Mouse (Mus musculus) heart, embryonic 11.5 days (tissue): ENCODE measurements at regions not wholly inside any gene's neighbourhood (a gene's known extent, or its start where the extent isn't known, plus 50 kb on each side); places are given as distances from the start of the nearest gene placed in this dataset.
A peak's percentile ranks its signal among the peaks of the same experiment; 100 is the strongest.

Experiments
- ATAC-seq: fragments of 200-750 bp; cut with Nextera tagmentation; replicated peaks from 2 replicates; pipeline ENCODE4 v1.8.0; 2017; ENCODE audit warnings: moderate library complexity; ENCODE audit not compliant: insufficient number of reproducible peaks, low FRiP score, low TSS enrichment
- H3K27ac ChIP-seq: fragments of 300-500 bp; sonication (generic); 2 replicates; pipeline ENCODE4 v1.5.1; 2014; ENCODE audit warnings: mild to moderate bottlenecking, low read depth, low read length
- H3K27me3 ChIP-seq: fragments of 300-500 bp; sonication (generic); 2 replicates; pipeline ENCODE4 v1.6.1; 2014; ENCODE audit warnings: mild to moderate bottlenecking, low read length, mixed read lengths; ENCODE audit not compliant: control insufficient read depth, insufficient read depth
- H3K36me3 ChIP-seq: fragments of 300-500 bp; sonication (generic); 2 replicates; pipeline ENCODE4 v1.6.1; 2014; ENCODE audit warnings: mild to moderate bottlenecking, low read length, moderate library complexity, mixed read lengths; ENCODE audit not compliant: control insufficient read depth, insufficient read depth
- H3K4me1 ChIP-seq: fragments of 300-500 bp; sonication (generic); 2 replicates; pipeline ENCODE4 v1.6.1; 2014; ENCODE audit warnings: low read length; ENCODE audit not compliant: control insufficient read depth, insufficient read depth
- H3K4me2 ChIP-seq: fragments of 300-500 bp; sonication (generic); 2 replicates; pipeline ENCODE4 v1.6.1; 2014; ENCODE audit warnings: mild to moderate bottlenecking, moderate library complexity
- H3K4me3 ChIP-seq: fragments of 300-500 bp; sonication (generic); 2 replicates; pipeline ENCODE4 v1.5.1; 2014; ENCODE audit warnings: low read depth, low read length
- H3K9ac ChIP-seq: fragments of 300-500 bp; sonication (generic); 2 replicates; pipeline ENCODE4 v1.6.1; 2014; ENCODE audit warnings: mild to moderate bottlenecking, low read depth, low read length, moderate library complexity
- H3K9me3 ChIP-seq: fragments of 300-500 bp; sonication (generic); replicated peaks from 2 replicates; pipeline ENCODE4 v1.6.1; 2016; ENCODE audit warnings: low read length; ENCODE audit not compliant: control insufficient read depth
- WGBS: fragments of 180-500 bp; shearing (Covaris S2); extraction: QIAGEN DNeasy Blood & Tissue Kit; methylation state at CpG from one replicate; pipeline ENCODE4 v1.1.7; 2014; ENCODE audit not compliant: insufficient replicate concordance; 5-methylcytosine and 5-hydroxymethylcytosine counted together

GRCm38 (mm10) chr19:56162156-56162555 is 124.8 kb upstream of the Habp2 start:
- no peak overlapping the region for H3K9ac ChIP-seq
- H3K27me3 ChIP-seq, result 0 out of 2 replicates have a peak, but pooled peaks cover 2% of the 10 kb centered on the region
- H3K4me2 ChIP-seq, result no peak overlapping the region
- no peaks in the 10 kb centered on the region for H3K4me1 ChIP-seq
- H3K27ac ChIP-seq, result no peak overlapping the region
- no peak for ATAC-seq
- no peak overlapping the region for H3K4me3 ChIP-seq
- 80% methylated on average over 3 of the region's 3 CpGs for WGBS
- H3K36me3 ChIP-seq, result no peaks in the 10 kb centered on the region
- no peaks in the 10 kb centered on the region for H3K9me3 ChIP-seq

GRCm38 (mm10) chr19:56169133-56169997 is 117.6 kb upstream of the Habp2 start:
- Histone ChIP-seq H3K27me3 (no peaks in the 10 kb centered on the region), H3K4me3 (no peak overlapping the region), H3K9me3 (peaks cover 4% of the 10 kb centered on the region; the same call in 1 of the 2 replicates), H3K4me2 (no peak overlapping the region), H3K27ac (no peak overlapping the region), H3K9ac (no peak overlapping the region), H3K4me1 (peaks cover 8% of the 10 kb centered on the region), H3K36me3 (no peaks in the 10 kb centered on the region)
- WGBS, result 66% methylated on average over 5 of the region's 5 CpGs
- ATAC-seq, result no peak

- ATAC-seq, result no peak
- H3K4me3 ChIP-seq, result no peak overlapping the region
- 69% methylated on average over 4 of the region's 4 CpGs for WGBS
- no peaks in the 10 kb centered on the region for H3K27me3 ChIP-seq
- no peaks in the 10 kb centered on the region for H3K36me3 ChIP-seq
- H3K4me1 ChIP-seq, result peaks cover 8% of the 10 kb centered on the region
- peaks cover 4% of the 10 kb centered on the region; the same call in 1 of the 2 replicates for H3K9me3 ChIP-seq
- H3K9ac ChIP-seq, result no peak overlapping the region
- H3K4me2 ChIP-seq, result no peak overlapping the region
- H3K27ac ChIP-seq, result no peak overlapping the region
Measured at GRCm38 (mm10) chr19:56169998-56170274, 117.0 kb upstream of the Habp2 start.

GRCm38 (mm10) chr19:56172454-56172853 is 114.5 kb upstream of the Habp2 start:
- H3K4me2 ChIP-seq, result no peak overlapping the region
- no peak overlapping the region for H3K27ac ChIP-seq
- H3K4me1 ChIP-seq, result peaks cover 8% of the 10 kb centered on the region
- peaks cover 3% of the 10 kb centered on the region; the same call in 1 of the 2 replicates for H3K9me3 ChIP-seq
- H3K27me3 ChIP-seq, result no peaks in the 10 kb centered on the region
- 33% methylated on average over 5 of the region's 5 CpGs for WGBS
- no peak overlapping the region for H3K4me3 ChIP-seq
- no peaks in the 10 kb centered on the region for H3K36me3 ChIP-seq
- no peak overlapping the region for H3K9ac ChIP-seq
- no peak for ATAC-seq

GRCm38 (mm10) chr19:56176059-56176458 is 110.9 kb upstream of the Habp2 start:
- Histone ChIP-seq H3K9me3 (no peaks in the 10 kb centered on the region), H3K4me2 (no peak overlapping the region), H3K27me3 (no peaks in the 10 kb centered on the region), H3K4me1 (peaks cover 8% of the 10 kb centered on the region), H3K36me3 (no peaks in the 10 kb centered on the region), H3K4me3 (no peak overlapping the region), H3K9ac (no peak overlapping the region), H3K27ac (no peak overlapping the region)
- ATAC-seq, result no peak
- WGBS, result 85% methylated on average over 8 of the region's 8 CpGs

- Histone ChIP-seq H3K4me2 (peak overlapping the region; percentile 14; the same call in 1 of the 2 replicates), H3K4me1 (peaks cover 8% of the 10 kb centered on the region), H3K36me3 (no peaks in the 10 kb centered on the region), H3K27ac (no peak overlapping the region), H3K4me3 (no peak overlapping the region), H3K27me3 (no peaks in the 10 kb centered on the region), H3K9me3 (no peaks in the 10 kb centered on the region), H3K9ac (no peak overlapping the region)
- no peak for ATAC-seq
- 37% methylated on average over 12 of the region's 12 CpGs for WGBS
Measured at GRCm38 (mm10) chr19:56177231-56177745, 109.6 kb upstream of the Habp2 start.

GRCm38 (mm10) chr19:56185756-56186155 is 101.2 kb upstream of the Habp2 start:
- no peak overlapping the region for H3K4me3 ChIP-seq
- H3K4me2 ChIP-seq, result no peak overlapping the region
- 73% methylated on average over 5 of the region's 5 CpGs for WGBS
- H3K27ac ChIP-seq, result no peak overlapping the region
- ATAC-seq, result no peak
- H3K9me3 ChIP-seq, result no peaks in the 10 kb centered on the region
- H3K9ac ChIP-seq, result no peak overlapping the region
- no peaks in the 10 kb centered on the region for H3K36me3 ChIP-seq
- H3K27me3 ChIP-seq, result no peaks in the 10 kb centered on the region
- no peaks in the 10 kb centered on the region for H3K4me1 ChIP-seq

- no peak overlapping the region for H3K4me3 ChIP-seq
- H3K4me2 ChIP-seq, result no peak overlapping the region
- H3K27ac ChIP-seq, result no peak overlapping the region
- peak; percentile 86 for ATAC-seq
- 0 out of 2 replicates have a peak overlapping the region, but pooled peaks have one; percentile 6 for H3K9ac ChIP-seq
- no peaks in the 10 kb centered on the region for H3K36me3 ChIP-seq
- H3K27me3 ChIP-seq, result no peaks in the 10 kb centered on the region
- WGBS, result 77% methylated on average over 1 of the region's 1 CpGs
- H3K4me1 ChIP-seq, result no peaks in the 10 kb centered on the region
- no peaks in the 10 kb centered on the region for H3K9me3 ChIP-seq
Measured at GRCm38 (mm10) chr19:56189185-56189584, 97.8 kb upstream of the Habp2 start.

GRCm38 (mm10) chr19:56190222-56190621 is 96.7 kb upstream of the Habp2 start:
- no peaks in the 10 kb centered on the region for H3K27me3 ChIP-seq
- no peaks in the 10 kb centered on the region for H3K4me1 ChIP-seq
- H3K9ac ChIP-seq, result no peak overlapping the region
- H3K27ac ChIP-seq, result no peak overlapping the region
- ATAC-seq, result no peak
- no peak overlapping the region for H3K4me3 ChIP-seq
- H3K36me3 ChIP-seq, result no peaks in the 10 kb centered on the region
- H3K4me2 ChIP-seq, result no peak overlapping the region
- no peaks in the 10 kb centered on the region for H3K9me3 ChIP-seq
- WGBS, result 50% methylated on average over 3 of the region's 3 CpGs
